Mouse (Mus musculus) lung, postnatal 14 days (tissue): Measurements from ENCODE around the gene Srf.
A peak's percentile ranks its signal among the peaks of the same experiment; 100 is the strongest.

Experiments used
- DNase-seq: peaks from one replicate; pipeline ENCODE4 v3.0.0; 2021

The Srf gene

GRCm38 (mm10) chr17:46554977-46555672, 850 bp downstream of the Srf start:
- peak; percentile 46 for DNase-seq

- peak; percentile 37 for DNase-seq
Measured at GRCm38 (mm10) chr17:46554646-46554976, 1.4 kb downstream of the Srf start.

- DNase-seq = no peak
Measured at GRCm38 (mm10) chr17:46553926-46554325, 2.0 kb downstream of the Srf start.

GRCm38 (mm10) chr17:46553469-46553868, 2.5 kb downstream of the Srf start:
- no peak for DNase-seq

GRCm38 (mm10) chr17:46552841-46553423, 3.0 kb downstream of the Srf start:
- DNase-seq = peak; percentile 91

GRCm38 (mm10) chr17:46552151-46552550, 3.8 kb downstream of the Srf start:
- DNase-seq = no peak

- DNase-seq = no peak
Measured at GRCm38 (mm10) chr17:46551369-46551768, 4.6 kb downstream of the Srf start.

- no peak for DNase-seq
Measured at GRCm38 (mm10) chr17:46550904-46551303, 5.1 kb downstream of the Srf start.

- DNase-seq = no peak
Measured at GRCm38 (mm10) chr17:46549642-46550041, 6.3 kb downstream of the Srf start.

GRCm38 (mm10) chr17:46549193-46549592, 6.8 kb downstream of the Srf start:
- peak; percentile 63 for DNase-seq

GRCm38 (mm10) chr17:46548741-46549140, 7.2 kb downstream of the Srf start:
- no peak for DNase-seq

- DNase-seq = no peak
Measured at GRCm38 (mm10) chr17:46547923-46548322, 8.1 kb downstream of the Srf start.

- DNase-seq = no peak
Measured at GRCm38 (mm10) chr17:46546995-46547394, 9.0 kb downstream of the Srf start.

- DNase-seq = no peak
Measured at GRCm38 (mm10) chr17:46546591-46546990, 9.4 kb downstream of the Srf start.

- peak; percentile 61 for DNase-seq
Measured at GRCm38 (mm10) chr17:46545813-46546564, 10.0 kb downstream of the Srf start, which contains the start of gene Cul9. TSS of gene Cul9 (minus strand) at chr17:46546388.

- no peak for DNase-seq
Measured at GRCm38 (mm10) chr17:46543661-46544060, 12.3 kb downstream of the Srf start.

- peak; percentile 83 for DNase-seq
Measured at GRCm38 (mm10) chr17:46525579-46526307, 30.2 kb downstream of the Srf start.

GRCm38 (mm10) chr17:46525065-46525464, 30.9 kb downstream of the Srf start:
- no peak for DNase-seq

GRCm38 (mm10) chr17:46521963-46522668, 33.9 kb downstream of the Srf start:
- DNase-seq = peak; percentile 21

- DNase-seq = no peak
Measured at GRCm38 (mm10) chr17:46521174-46521573, 34.8 kb downstream of the Srf start.

GRCm38 (mm10) chr17:46520385-46520979, 35.5 kb downstream of the Srf start:
- DNase-seq = no peak

GRCm38 (mm10) chr17:46519971-46520370, 36.0 kb downstream of the Srf start:
- no peak for DNase-seq
